Mouse (Mus musculus) stomach, postnatal 0 days (tissue): ENCODE measurements at regions not wholly inside any gene's neighbourhood (a gene's known extent, or its start where the extent isn't known, plus 50 kb on each side); places are given as distances from the start of the nearest gene placed in this dataset.

Experiments
- ATAC-seq: fragments of 200-750 bp; cut with Nextera tagmentation; 2 replicates; pipeline ENCODE4 v1.8.0; 2017; ENCODE audit not compliant: low FRiP score, low TSS enrichment
- DNase-seq: peaks from one replicate; pipeline ENCODE4 v3.0.0-alpha.2; 2016; ENCODE audit warnings: low spot score
- H3K27ac ChIP-seq: fragments of 300-500 bp; sonication (generic); replicated peaks from 2 replicates; pipeline ENCODE4 v1.5.1; 2014; ENCODE audit warnings: mild to moderate bottlenecking, control low read depth
- H3K27me3 ChIP-seq: fragments of 300-500 bp; sonication (generic); 2 replicates; pipeline ENCODE4 v1.6.1; 2014; ENCODE audit warnings: low read length; ENCODE audit not compliant: control insufficient read depth, insufficient read depth
- H3K36me3 ChIP-seq: fragments of 300-500 bp; sonication (generic); 2 replicates; pipeline ENCODE4 v1.6.1; 2014; ENCODE audit warnings: low read length, mixed read lengths; ENCODE audit not compliant: control insufficient read depth, insufficient read depth
- H3K4me1 ChIP-seq: fragments of 300-500 bp; sonication (generic); replicated peaks from 2 replicates; pipeline ENCODE4 v1.6.1; 2014; ENCODE audit warnings: antibody characterized with exemption; ENCODE audit not compliant: control insufficient read depth, insufficient read depth
- H3K4me2 ChIP-seq: fragments of 300-500 bp; sonication (generic); replicated peaks from 2 replicates; pipeline ENCODE4 v1.6.1; 2014; ENCODE audit warnings: low read depth, mild to moderate bottlenecking, control low read depth, moderate library complexity
- H3K4me3 ChIP-seq: fragments of 300-500 bp; sonication (generic); 2 replicates; pipeline ENCODE4 v1.5.1; 2014; ENCODE audit warnings: low read depth, low read length, control low read depth
- H3K9ac ChIP-seq: fragments of 300-500 bp; sonication (generic); 2 replicates; pipeline ENCODE4 v1.6.1; 2014; ENCODE audit warnings: mild to moderate bottlenecking, low read length, control low read depth, mixed read lengths
- H3K9me3 ChIP-seq: fragments of 300-500 bp; sonication (generic); 2 replicates; pipeline ENCODE4 v1.6.1; 2016; ENCODE audit warnings: low read length; ENCODE audit not compliant: control insufficient read depth
- CTCF ChIP-seq: IDR thresholded peaks from 2 replicates; pipeline ENCODE4 v1.5.1; 2016; ENCODE audit warnings: antibody characterized with exemption, low read depth, mild to moderate bottlenecking, moderate library complexity
- EP300 ChIP-seq: optimal IDR thresholded peaks from 2 replicates; pipeline ENCODE3; 2016; ENCODE audit warnings: antibody characterized with exemption
- WGBS: fragments of 180-500 bp; shearing (Covaris S2); extraction: QIAGEN DNeasy Blood & Tissue Kit; methylation state at CpG from one replicate; pipeline ENCODE4 v1.1.7; 2014; 5-methylcytosine and 5-hydroxymethylcytosine counted together

- Histone ChIP-seq H3K27ac (no peak overlapping the region), H3K4me2 (no peak overlapping the region), H3K4me3 (no peak overlapping the region), H3K9me3 (no peaks in the 10 kb centered on the region), H3K9ac (no peak overlapping the region), H3K36me3 (no peaks in the 10 kb centered on the region), H3K4me1 (no peaks in the 10 kb centered on the region), H3K27me3 (no peaks in the 10 kb centered on the region)
- DNase-seq (no peak), ATAC-seq (no peak)
- TF ChIP-seq EP300: no peak
- no peak for TF ChIP-seq CTCF
These were observed 59.2 kb upstream of the Shcbp1 start for GRCm38 (mm10) chr8:4838527-4838926.

GRCm38 (mm10) chr8:4837719-4838118 is 58.4 kb upstream of the Shcbp1 start:
- Histone ChIP-seq H3K4me1 (no peaks in the 10 kb centered on the region), H3K4me2 (no peak overlapping the region), H3K4me3 (no peak overlapping the region), H3K36me3 (no peaks in the 10 kb centered on the region), H3K9me3 (no peaks in the 10 kb centered on the region), H3K9ac (no peak overlapping the region), H3K27me3 (no peaks in the 10 kb centered on the region), H3K27ac (no peak overlapping the region)
- no peak for DNase-seq
- TF ChIP-seq EP300 (no peak), CTCF (no peak)
- no peak for ATAC-seq
- WGBS: 41% methylated on average over 2 of the region's 2 CpGs

- Histone ChIP-seq H3K27ac (no peak overlapping the region), H3K4me1 (no peaks in the 10 kb centered on the region), H3K36me3 (no peaks in the 10 kb centered on the region), H3K27me3 (no peaks in the 10 kb centered on the region), H3K9ac (no peak overlapping the region), H3K4me3 (no peak overlapping the region), H3K9me3 (no peaks in the 10 kb centered on the region), H3K4me2 (no peak overlapping the region)
- DNase-seq: no peak
- no peak for ATAC-seq
- TF ChIP-seq EP300 (no peak), CTCF (no peak)
- 66% methylated on average over 2 of the region's 2 CpGs for WGBS
These were observed 57.3 kb upstream of the Shcbp1 start for GRCm38 (mm10) chr8:4836651-4837050.
